21 mouse cellular contexts compared by ENCODE assay signal in the genomic region with DNA sequence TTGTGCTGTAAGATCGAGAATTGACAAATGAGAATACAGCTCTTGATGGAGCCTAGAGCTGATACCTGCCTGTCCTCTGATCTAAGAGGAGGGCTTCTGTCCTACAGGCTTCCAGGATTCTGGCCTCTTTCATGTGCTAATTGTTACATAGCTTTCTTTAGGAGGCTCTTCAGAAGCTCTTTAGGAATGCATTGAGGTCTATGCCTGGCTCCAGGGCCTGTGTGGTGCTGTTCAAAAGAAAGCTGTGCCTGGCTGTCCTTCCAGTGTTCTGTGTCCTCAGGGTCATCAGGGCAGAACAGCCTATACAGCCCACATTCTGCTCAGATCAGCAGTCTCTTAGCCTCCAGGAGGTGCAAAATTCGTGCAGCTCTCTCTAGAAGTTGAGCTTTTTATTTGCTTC. TPM values are rescaled to one million over a fixed set of nuclear protein-coding genes. Genes with fewer than 3 reads are reported as not detected.
"Had no signal": no experiment of that assay in that cellular context is flagged by ENCODE, and none has a peak within 500 bp of the region (broad histone marks: within the 10 kb centered on the region; RNA-seq: fewer than 3 reads in every experiment).

No protein-coding gene starts in this region.

- H3K9me3 ChIP-seq: midbrain, embryonic 10.5 days; midbrain, embryonic 12.5 days; neural tube, embryonic 13.5 days; neural tube, embryonic 15.5 days had no signal

- H3K27ac ChIP-seq: midbrain, embryonic 10.5 days; midbrain, embryonic 12.5 days; neural tube, embryonic 13.5 days; neural tube, embryonic 15.5 days had no signal

- H3K36me3 ChIP-seq: midbrain, embryonic 10.5 days; midbrain, embryonic 12.5 days; neural tube, embryonic 13.5 days; neural tube, embryonic 15.5 days had no signal

- H3K9ac ChIP-seq: lung, embryonic 14.5 days; midbrain, embryonic 12.5 days; neural tube, embryonic 13.5 days; neural tube, embryonic 15.5 days had no signal

- DNase-seq: lung, adult 18-20 months; lung, embryonic 14.5 days; lung, postnatal 10 days; lung, postnatal 4 days; midbrain, embryonic 14.5 days; retina, postnatal 1 day; right cerebral cortex, adult 18-20 months; right cerebral cortex, postnatal 14 days; thymus, adult 18-20 months; thymus, postnatal 14 days; thymus, postnatal 36 days had no signal

- H3K4me2 ChIP-seq: lung, embryonic 14.5 days; midbrain, embryonic 12.5 days; neural tube, embryonic 13.5 days; neural tube, embryonic 15.5 days had no signal

- H3K4me1 ChIP-seq: midbrain, embryonic 12.5 days; neural tube, embryonic 13.5 days; neural tube, embryonic 15.5 days had no signal

- H3K4me3 ChIP-seq: midbrain, embryonic 10.5 days; midbrain, embryonic 12.5 days; myocyte; neural tube, embryonic 13.5 days; neural tube, embryonic 15.5 days had no signal

- ATAC-seq: midbrain, embryonic 16.5 days had no signal

- H3K27me3 ChIP-seq: midbrain, embryonic 12.5 days; neural tube, embryonic 13.5 days; neural tube, embryonic 15.5 days had no signal

RNA-seq across cellular contexts. Expression of gene Izumo1r, which starts 31.1 kb away (rescaled TPM):
- polyA plus RNA-seq: liver, embryonic 16.5 days; midbrain, embryonic 10.5 days; midbrain, embryonic 12.5 days; midbrain, embryonic 14.5 days; midbrain, embryonic 16.5 days; myocyte; neural tube, embryonic 11.5 days; neural tube, embryonic 13.5 days; neural tube, embryonic 15.5 days; stomach, embryonic 14.5 days; stomach, embryonic 16.5 days had no signal
